Mouse (Mus musculus): ENCODE measurements at regions not wholly inside any gene's neighbourhood (a gene's known extent, or its start where the extent isn't known, plus 50 kb on each side); places are given as distances from the start of the nearest gene placed in this dataset.

DNA sequence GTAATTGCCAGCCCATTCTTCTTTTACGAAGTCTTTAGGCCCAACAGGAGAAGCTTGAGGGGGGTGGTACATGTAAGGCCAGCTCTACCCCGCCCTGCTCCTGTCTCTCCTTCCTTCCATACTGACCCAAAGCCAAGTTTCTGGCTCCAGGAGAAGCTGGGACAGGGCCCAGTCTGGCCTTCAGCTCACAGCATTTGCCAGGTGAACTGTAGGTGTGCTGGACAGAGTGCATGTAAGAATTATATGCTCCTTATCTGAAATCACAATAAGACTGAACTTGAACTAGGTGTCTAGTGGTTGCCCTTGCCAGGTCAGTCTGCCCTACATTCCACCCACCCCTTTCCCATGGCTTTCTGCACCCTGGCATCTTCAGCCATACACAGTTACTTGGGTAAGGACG, 260.2 kb downstream of the 3100002H09Rik start:
- TF ChIP-seq CTCF (IDR thresholded peaks at IDR 0.05; ENCODE audit: low read depth) (no peak), EP300 (IDR thresholded peaks at IDR 0.05; ENCODE audit: low read depth) (no peak)

Measured in liver, postnatal 0 days (tissue).